Mouse (Mus musculus): ENCODE data around the gene Gpcpd1.

DNA sequence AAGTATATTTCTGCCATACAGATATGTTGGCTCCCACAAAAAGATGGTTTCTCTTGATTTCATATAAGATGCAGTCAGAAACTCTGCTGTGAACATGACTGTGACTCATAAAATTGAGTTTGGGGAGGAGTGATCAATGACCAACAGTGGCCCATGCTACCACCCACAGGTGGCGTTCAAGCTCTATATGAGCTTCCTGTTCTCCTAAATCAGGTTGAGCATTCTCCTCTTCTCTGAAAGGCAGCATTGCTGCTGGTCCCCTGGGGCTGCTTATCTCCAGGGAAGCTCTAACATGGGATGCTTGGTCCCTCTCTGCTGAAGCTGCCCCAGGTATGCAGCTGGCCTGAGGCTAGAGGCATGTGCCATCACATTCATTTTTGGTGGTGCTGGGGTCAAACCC is 77.8 kb downstream of the Gpcpd1 start:
- TF ChIP-seq CTCF (conservative IDR thresholded peaks at IDR 0.05; ENCODE audit: insufficient read depth, insufficient read length, low read depth, low read length) (no peak), POLR2A (IDR thresholded peaks at IDR 0.05; ENCODE audit: low read depth, low read length) (no peak)
